Mouse (Mus musculus): ENCODE results near the gene Tnnt3. TPM values are rescaled to one million over a fixed set of nuclear protein-coding genes. Genes with fewer than 3 reads are reported as not detected.

Gene Tnnt3
- polyA plus RNA-seq, 1 experiment from 2014 or later, result 2.6 TPM

DNA sequence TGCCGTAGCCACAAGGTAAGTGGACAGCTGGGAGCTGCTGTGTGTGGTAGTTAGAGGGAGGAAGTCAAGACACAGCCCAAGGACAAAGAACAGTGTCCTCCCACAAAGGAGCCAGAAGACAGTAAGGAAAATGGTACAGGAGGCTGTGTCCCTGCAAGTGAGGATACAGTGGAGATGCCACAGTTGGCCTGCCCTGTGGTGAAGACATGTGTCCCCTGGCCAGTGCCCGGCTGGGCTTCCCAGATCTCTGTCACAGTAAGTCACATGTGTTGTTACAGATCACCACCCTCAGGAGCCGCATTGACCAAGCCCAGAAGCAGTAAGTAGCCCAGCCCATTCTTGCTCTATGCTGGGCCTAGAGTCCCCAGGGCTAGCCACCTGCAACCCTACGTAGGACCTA lies 15.4 kb downstream of the Tnnt3 start:
- Histone ChIP-seq H3K4me1 (ENCODE audit: control insufficient read depth, insufficient read depth, low read length) (peaks cover 34% of the 10 kb centered on the region), H3K9ac (replicated peaks; ENCODE audit: low read depth, low read length) (no peak overlapping the region), H3K36me3 (ENCODE audit: control insufficient read depth, insufficient read depth, low read length) (no peaks in the 10 kb centered on the region), H3K27me3 (ENCODE audit: control insufficient read depth, insufficient read depth, low read length) (no peaks in the 10 kb centered on the region), H3K9me3 (ENCODE audit: control insufficient read depth, low read depth, low read length) (no peaks in the 10 kb centered on the region), H3K27ac (ENCODE audit: low read length) (no peak overlapping the region), H3K4me2 (replicated peaks; ENCODE audit: low read depth, low read length) (no peak overlapping the region), H3K4me3 (ENCODE audit: low read depth, low read length) (no peak overlapping the region)
- no peak for ATAC-seq (ENCODE audit: insufficient number of reproducible peaks, insufficient read depth, low FRiP score, low read depth)
- 83% methylated on average over 4 of the region's 4 CpGs for WGBS

DNA sequence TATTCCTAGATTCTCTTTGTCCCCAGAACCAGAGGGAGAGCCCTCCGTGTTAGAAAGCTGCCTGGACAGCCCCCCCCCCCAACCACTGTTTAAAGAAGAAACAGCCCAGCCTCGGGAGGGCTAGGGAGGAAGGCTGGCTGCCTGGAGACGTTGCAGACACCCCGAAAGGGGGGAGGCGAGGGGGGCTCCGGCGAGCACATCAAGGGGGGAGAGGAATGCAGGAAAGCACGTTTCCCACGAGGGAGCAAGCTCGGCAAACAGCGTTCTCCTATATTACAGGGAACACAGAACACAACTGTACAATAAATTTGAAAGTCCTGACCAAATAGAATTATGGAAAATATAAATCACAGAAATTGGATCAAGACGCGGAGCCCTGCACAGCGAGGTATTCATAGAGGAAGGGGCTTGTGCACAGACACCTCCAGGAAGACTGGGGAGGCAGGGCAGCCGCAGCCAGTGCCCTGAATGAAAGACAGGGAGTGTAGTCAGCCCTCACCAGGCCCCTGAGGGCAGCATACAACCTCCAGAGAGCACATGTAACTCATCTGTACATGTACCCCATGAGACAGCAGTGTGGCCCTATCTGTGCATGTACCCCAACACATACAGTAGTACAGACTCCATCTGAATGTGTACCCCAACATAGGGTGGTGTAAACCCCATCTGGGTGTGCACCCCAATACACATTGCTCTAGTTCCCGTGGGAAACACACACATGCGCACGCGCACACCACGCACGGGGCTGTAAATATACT lies 17.8 kb downstream of the Tnnt3 start:
- Histone ChIP-seq H3K36me3 (ENCODE audit: control insufficient read depth, insufficient read depth, low read length) (no peaks in the 10 kb centered on the region), H3K4me2 (replicated peaks; ENCODE audit: low read depth, low read length) (peak overlapping the region; percentile 10; the same call in 1 of the 2 replicates), H3K4me1 (ENCODE audit: control insufficient read depth, insufficient read depth, low read length) (peaks cover 28% of the 10 kb centered on the region), H3K27ac (ENCODE audit: low read length) (peak overlapping the region; percentile 93), H3K9ac (replicated peaks; ENCODE audit: low read depth, low read length) (no peak overlapping the region; the same call in 1 of the 2 replicates), H3K4me3 (ENCODE audit: low read depth, low read length) (no peak overlapping the region), H3K27me3 (ENCODE audit: control insufficient read depth, insufficient read depth, low read length) (no peaks in the 10 kb centered on the region), H3K9me3 (ENCODE audit: control insufficient read depth, low read depth, low read length) (no peaks in the 10 kb centered on the region)
- peak; percentile 80; the same call in 1 of the 2 replicates for ATAC-seq (ENCODE audit: insufficient number of reproducible peaks, insufficient read depth, low FRiP score, low read depth)
- WGBS, result 31% methylated on average over 21 of the region's 21 CpGs

DNA sequence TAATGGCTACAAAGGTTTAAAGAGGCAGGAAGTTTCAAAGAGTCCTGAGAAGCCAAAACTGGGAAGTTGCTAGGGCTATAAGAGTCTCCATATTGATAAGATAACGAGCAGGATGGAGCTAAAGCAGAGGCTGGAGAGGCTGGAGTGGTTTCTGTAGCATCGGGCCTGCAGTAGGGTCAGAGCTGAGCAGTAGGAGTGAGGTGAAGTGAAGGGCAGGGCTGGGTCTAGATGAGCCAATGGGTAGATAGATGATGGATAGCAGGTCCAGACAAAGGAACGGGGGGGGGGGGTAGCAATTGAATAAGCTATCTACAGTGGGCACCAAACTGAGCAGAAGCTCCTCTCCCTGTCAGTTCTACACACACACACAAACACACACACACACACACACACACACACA lies 18.9 kb downstream of the Tnnt3 start:
- peak; percentile 40; the same call in 1 of the 2 replicates for ATAC-seq (ENCODE audit: insufficient number of reproducible peaks, insufficient read depth, low FRiP score, low read depth)
- Histone ChIP-seq H3K4me1 (ENCODE audit: control insufficient read depth, insufficient read depth, low read length) (peaks cover 32% of the 10 kb centered on the region), H3K9ac (replicated peaks; ENCODE audit: low read depth, low read length) (no peak overlapping the region), H3K27me3 (ENCODE audit: control insufficient read depth, insufficient read depth, low read length) (no peaks in the 10 kb centered on the region), H3K4me2 (replicated peaks; ENCODE audit: low read depth, low read length) (no peak overlapping the region), H3K9me3 (ENCODE audit: control insufficient read depth, low read depth, low read length) (no peaks in the 10 kb centered on the region), H3K36me3 (ENCODE audit: control insufficient read depth, insufficient read depth, low read length) (no peaks in the 10 kb centered on the region), H3K4me3 (ENCODE audit: low read depth, low read length) (no peak overlapping the region), H3K27ac (ENCODE audit: low read length) (peak overlapping the region; percentile 93; the same call in 1 of the 2 replicates)
- WGBS, result 37% methylated on average over 3 of the region's 3 CpGs

DNA sequence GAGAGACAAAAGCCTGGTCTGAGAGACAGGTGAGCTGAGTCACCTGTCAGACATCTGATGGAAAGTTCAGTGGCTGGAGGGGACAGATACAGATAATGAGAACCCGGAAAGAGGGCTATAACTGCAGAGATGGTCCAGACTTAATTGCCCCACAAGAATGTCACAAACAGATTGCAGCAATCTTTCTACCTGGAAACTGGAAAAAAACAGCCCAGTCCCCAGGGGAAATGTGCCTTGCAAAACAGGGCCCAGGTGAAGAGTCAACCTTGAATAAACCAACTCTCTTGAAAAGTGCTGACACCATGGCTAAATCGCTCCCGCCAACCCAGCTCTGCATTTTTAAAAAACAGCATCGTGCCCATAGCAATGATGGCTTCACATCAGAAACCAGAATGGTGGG lies 21.7 kb downstream of the Tnnt3 start:
- Histone ChIP-seq H3K4me2 (replicated peaks; ENCODE audit: low read depth, low read length) (no peak overlapping the region), H3K36me3 (ENCODE audit: control insufficient read depth, insufficient read depth, low read length) (no peaks in the 10 kb centered on the region), H3K9ac (replicated peaks; ENCODE audit: low read depth, low read length) (no peak overlapping the region), H3K27me3 (ENCODE audit: control insufficient read depth, insufficient read depth, low read length) (no peaks in the 10 kb centered on the region), H3K4me3 (ENCODE audit: low read depth, low read length) (no peak overlapping the region), H3K9me3 (ENCODE audit: control insufficient read depth, low read depth, low read length) (no peaks in the 10 kb centered on the region), H3K27ac (ENCODE audit: low read length) (peak overlapping the region; percentile 33; the same call in 1 of the 2 replicates), H3K4me1 (ENCODE audit: control insufficient read depth, insufficient read depth, low read length) (peaks cover 52% of the 10 kb centered on the region)
- 77% methylated on average over 4 of the region's 4 CpGs for WGBS
- ATAC-seq (ENCODE audit: insufficient number of reproducible peaks, insufficient read depth, low FRiP score, low read depth), result no peak

DNA sequence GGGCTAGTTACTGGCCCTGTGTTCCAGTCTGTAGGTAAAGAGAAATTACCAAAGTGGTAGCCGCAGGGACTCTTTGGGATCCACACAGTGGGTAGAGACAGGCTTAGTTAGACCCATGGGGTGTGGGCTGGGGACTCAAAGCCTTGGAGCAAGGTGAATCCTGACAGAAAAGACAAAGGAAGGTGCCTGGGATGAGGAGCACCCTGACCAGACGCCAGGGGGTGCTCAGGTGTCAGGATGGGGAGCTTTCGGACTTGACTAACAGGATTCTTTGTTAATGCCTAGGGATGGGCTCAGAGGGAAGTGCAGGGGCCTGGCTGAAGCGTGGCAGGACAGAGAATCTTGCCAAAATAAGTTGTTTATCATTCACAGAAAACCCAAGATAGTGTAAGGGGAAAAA lies 23.7 kb downstream of the Tnnt3 start:
- Histone ChIP-seq H3K27ac (ENCODE audit: low read length) (peak overlapping the region; percentile 76), H3K4me3 (ENCODE audit: low read depth, low read length) (no peak overlapping the region), H3K27me3 (ENCODE audit: control insufficient read depth, insufficient read depth, low read length) (no peaks in the 10 kb centered on the region), H3K36me3 (ENCODE audit: control insufficient read depth, insufficient read depth, low read length) (no peaks in the 10 kb centered on the region), H3K9ac (replicated peaks; ENCODE audit: low read depth, low read length) (no peak overlapping the region), H3K9me3 (ENCODE audit: control insufficient read depth, low read depth, low read length) (no peaks in the 10 kb centered on the region), H3K4me2 (replicated peaks; ENCODE audit: low read depth, low read length) (no peak overlapping the region), H3K4me1 (ENCODE audit: control insufficient read depth, insufficient read depth, low read length) (peaks cover 45% of the 10 kb centered on the region)
- WGBS, result 30% methylated on average over 4 of the region's 4 CpGs
- no peak for ATAC-seq (ENCODE audit: insufficient number of reproducible peaks, insufficient read depth, low FRiP score, low read depth)

DNA sequence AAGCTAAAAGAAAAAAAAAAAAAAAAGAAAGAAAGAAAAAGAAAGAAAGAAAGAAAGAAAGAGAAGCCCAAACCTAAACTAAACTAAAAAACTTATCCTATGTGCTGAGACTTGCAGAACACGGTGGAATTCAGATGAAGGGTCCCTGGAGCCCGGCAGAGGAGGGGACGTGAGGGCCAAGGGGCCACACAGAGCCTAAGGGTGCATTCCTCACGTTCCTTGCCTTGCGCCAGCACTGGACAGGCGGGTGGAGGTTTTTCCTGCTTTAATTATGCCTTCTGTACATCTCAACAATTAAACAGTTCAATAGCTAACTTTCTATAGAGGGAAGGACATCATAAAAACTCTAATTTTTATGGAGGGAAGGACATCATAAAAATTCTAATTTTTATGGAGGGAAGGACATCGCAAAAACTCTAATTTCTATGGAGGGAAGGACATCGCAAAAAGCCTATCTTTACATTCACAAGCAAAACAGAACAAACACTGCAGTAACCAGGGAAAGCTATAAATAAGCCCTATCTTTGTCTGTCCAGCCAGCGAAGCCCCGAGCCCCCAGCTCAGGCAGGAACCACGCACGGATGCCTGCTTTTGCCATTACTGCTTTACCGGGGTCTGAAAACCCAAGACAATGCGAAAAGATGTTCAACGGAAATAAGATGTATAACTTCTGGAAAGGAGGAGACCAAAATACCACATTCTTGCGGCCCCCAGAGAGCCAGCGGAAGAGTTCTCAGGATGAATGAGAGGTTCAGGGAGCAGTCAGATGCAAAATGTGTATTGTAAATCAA lies 24.8 kb downstream of the Tnnt3 start:
- WGBS, result 30% methylated on average over 17 of the region's 17 CpGs
- no peaks in the 10 kb centered on the region for H3K36me3 ChIP-seq (ENCODE audit: control insufficient read depth, insufficient read depth, low read length)
- H3K9me3 ChIP-seq (ENCODE audit: control insufficient read depth, low read depth, low read length), result no peaks in the 10 kb centered on the region
- peaks cover 52% of the 10 kb centered on the region for H3K4me1 ChIP-seq (ENCODE audit: control insufficient read depth, insufficient read depth, low read length)
- no peaks in the 10 kb centered on the region for H3K27me3 ChIP-seq (ENCODE audit: control insufficient read depth, insufficient read depth, low read length)
- ATAC-seq (ENCODE audit: insufficient number of reproducible peaks, insufficient read depth, low FRiP score, low read depth), result no peak
- H3K9ac ChIP-seq (replicated peaks; ENCODE audit: low read depth, low read length), result no peak overlapping the region
- H3K27ac ChIP-seq (ENCODE audit: low read length), result peak overlapping the region; percentile 78; the same call in 1 of the 2 replicates
- H3K4me2 ChIP-seq (replicated peaks; ENCODE audit: low read depth, low read length), result no peak overlapping the region
- H3K4me3 ChIP-seq (ENCODE audit: low read depth, low read length), result no peak overlapping the region

DNA sequence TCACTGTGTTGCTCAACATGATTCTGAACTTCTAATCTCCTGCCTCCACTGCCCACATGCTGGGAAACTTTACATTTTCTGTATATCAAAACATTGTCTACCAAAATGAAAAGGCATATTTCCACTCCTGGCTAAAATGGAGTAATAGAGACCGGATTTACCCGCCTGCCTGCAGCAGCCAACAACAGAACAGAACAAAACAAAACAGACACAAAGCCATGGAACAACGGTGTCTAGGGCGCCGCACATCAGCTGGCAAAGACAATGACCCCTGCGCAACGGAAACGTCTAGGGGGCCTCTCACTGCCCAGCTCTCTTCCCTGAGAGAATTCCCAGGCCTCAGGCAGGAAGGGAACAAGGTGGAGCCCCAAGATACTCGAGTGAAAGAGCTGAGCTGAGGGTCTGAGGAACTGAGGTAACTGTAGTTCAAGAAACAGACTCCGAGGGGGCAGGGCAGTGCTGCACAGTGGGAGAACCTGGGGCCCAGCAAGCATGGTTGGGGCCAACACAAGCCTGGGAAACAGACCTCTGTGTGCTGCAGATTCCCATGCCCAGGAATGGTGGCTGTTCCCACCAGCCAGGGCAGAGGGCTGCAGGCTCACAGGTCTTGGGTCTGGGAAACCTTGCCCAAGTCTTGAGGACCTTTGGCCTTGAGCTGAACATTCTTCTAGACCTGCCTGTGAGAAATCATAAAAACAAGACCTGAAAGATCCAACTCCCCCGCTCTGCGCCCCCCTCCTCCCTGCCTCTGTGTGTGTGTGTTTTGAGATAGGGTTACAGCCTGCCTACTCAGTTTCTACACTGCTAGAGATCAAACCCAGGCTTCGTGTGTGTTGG lies 26.9 kb downstream of the Tnnt3 start:
- peaks cover 49% of the 10 kb centered on the region for H3K4me1 ChIP-seq (ENCODE audit: control insufficient read depth, insufficient read depth, low read length)
- H3K9ac ChIP-seq (replicated peaks; ENCODE audit: low read depth, low read length), result no peak overlapping the region
- H3K36me3 ChIP-seq (ENCODE audit: control insufficient read depth, insufficient read depth, low read length), result no peaks in the 10 kb centered on the region
- H3K9me3 ChIP-seq (ENCODE audit: control insufficient read depth, low read depth, low read length), result no peaks in the 10 kb centered on the region
- WGBS, result 34% methylated on average over 13 of the region's 13 CpGs
- ATAC-seq (ENCODE audit: insufficient number of reproducible peaks, insufficient read depth, low FRiP score, low read depth), result peak; percentile 30; the same call in 1 of the 2 replicates
- no peaks in the 10 kb centered on the region for H3K27me3 ChIP-seq (ENCODE audit: control insufficient read depth, insufficient read depth, low read length)
- H3K4me2 ChIP-seq (replicated peaks; ENCODE audit: low read depth, low read length), result no peak overlapping the region
- H3K27ac ChIP-seq (ENCODE audit: low read length), result peak overlapping the region; percentile 81
- H3K4me3 ChIP-seq (ENCODE audit: low read depth, low read length), result no peak overlapping the region

DNA sequence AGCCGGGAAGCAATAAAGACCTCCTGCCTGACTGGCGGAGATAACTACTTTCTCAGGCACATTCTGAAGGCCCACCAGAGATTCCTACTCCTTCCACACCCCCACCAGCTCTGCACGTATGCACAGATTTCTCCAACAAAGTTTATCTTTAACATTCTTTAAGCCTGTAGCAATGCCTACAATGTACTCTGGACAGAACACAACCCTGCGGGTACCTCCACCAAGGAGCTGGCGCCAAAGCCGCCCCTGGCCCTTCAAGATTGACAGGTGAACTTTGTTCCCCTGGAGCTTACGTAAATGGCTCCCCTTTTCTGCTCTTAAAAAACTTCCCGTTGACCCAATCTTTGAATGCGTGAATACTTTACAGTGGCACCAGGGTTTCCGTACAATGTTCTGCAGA lies 30.7 kb downstream of the Tnnt3 start:
- Histone ChIP-seq H3K36me3 (ENCODE audit: control insufficient read depth, insufficient read depth, low read length) (no peaks in the 10 kb centered on the region), H3K9me3 (ENCODE audit: control insufficient read depth, low read depth, low read length) (no peaks in the 10 kb centered on the region), H3K4me3 (ENCODE audit: low read depth, low read length) (no peak overlapping the region), H3K27ac (ENCODE audit: low read length) (peak overlapping the region; percentile 34; the same call in 1 of the 2 replicates), H3K4me2 (replicated peaks; ENCODE audit: low read depth, low read length) (no peak overlapping the region), H3K9ac (replicated peaks; ENCODE audit: low read depth, low read length) (no peak overlapping the region), H3K4me1 (ENCODE audit: control insufficient read depth, insufficient read depth, low read length) (peaks cover 51% of the 10 kb centered on the region), H3K27me3 (ENCODE audit: control insufficient read depth, insufficient read depth, low read length) (no peaks in the 10 kb centered on the region)
- ATAC-seq (ENCODE audit: insufficient number of reproducible peaks, insufficient read depth, low FRiP score, low read depth), result no peak
- WGBS, result 40% methylated on average over 10 of the region's 10 CpGs

Data from stomach, embryonic 14.5 days (tissue).